Mouse (Mus musculus): ENCODE results near the gene Ankrd39.
A peak's percentile ranks its signal among the peaks of the same experiment; 100 is the strongest.

Ankrd39 gene

DNA sequence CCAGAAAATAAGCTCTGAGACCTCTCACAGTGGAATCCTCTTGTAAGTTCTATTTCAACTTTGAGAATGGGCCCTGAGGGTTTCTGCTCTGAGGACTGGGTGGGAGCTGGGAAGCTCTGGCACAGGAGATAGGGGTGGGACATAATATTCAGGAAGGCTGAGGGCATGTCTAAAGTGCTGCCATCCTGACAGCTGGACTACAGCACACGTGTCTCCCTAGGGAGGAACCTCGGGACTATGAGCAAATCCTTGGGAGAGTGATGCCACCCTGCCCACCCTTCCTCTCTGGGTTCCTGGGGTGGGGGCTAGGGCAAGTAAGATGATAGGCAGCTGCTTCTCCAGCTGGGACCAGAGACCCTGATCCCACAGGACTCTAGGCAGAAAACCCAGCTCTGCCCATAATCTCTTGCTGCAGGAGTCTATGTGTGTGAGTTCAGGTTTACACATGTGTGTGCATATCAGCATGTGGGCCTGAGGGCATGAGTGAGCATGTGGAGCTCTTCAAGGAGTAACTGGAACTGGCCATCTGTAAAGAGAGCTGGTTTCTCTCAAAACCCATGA, 25.0 kb upstream of the Ankrd39 start:
- DNase-seq, result no peak

DNA sequence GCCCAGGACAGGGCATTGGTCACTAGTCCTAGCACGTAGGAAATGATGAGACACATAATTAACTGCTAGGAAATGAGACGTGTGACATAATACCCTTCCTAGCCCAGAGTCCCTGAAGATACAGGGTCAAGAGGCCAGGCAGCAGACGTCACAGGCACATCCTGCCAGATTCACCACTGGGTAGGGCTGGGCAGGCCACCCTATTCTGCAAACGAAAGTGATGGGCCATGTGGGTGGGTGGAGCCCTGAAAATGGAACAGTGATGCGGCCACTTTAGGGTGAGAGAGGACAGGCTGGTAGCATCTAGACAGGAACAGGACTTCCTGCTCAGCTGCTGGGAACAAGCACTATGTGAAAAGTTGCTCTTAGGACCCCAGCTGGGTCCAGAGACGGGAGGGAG, 24.4 kb upstream of the Ankrd39 start:
- no peak for DNase-seq

DNA sequence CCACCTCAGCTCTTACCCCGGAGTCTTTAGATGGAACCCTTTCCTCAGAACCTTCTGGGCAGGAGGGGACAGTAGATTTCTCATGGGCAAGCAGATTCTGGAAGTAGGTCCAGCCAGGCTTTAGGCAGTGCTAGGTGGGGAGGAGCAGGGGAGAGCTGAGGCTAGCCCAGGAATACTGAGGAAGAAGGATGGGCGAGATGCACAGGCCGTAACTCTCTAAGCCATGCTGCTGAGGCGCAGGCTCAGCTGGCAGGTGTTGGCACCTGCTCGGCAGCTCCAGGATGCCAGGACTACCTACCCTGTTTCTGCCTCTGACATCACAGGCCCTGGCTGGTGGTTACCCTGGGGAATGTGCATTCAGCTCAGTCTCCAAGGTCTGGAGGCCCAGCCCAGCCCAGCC, 23.1 kb upstream of the Ankrd39 start:
- DNase-seq, result no peak

DNA sequence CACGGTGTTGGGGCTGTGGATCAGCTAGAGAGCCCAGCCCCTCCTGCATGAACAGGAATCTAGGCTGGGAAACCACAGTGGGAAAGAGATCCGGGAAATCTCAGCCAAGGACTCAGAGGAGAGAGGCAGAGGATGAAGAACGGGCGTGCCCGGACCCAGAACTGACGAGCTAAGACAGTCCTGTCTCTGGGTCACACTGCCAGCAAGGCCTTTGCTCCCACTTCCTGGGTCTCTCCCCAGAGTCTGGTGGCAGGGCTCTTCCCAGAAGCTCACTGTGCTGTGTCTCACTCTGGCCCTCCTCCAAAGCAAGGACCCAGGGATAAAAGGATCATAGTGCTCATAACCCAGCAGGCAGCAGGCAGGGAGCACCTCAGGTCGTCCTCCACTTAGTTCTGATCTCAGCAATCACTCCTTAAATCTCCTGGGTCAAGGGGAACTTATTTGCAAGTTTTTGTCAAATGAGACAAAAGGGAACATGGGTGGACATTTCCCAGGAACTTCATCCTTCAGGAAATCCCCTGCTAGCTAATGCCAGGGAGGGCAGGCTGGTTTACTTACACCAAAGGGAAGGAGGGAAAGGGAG, 22.5 kb upstream of the Ankrd39 start:
- no peak for DNase-seq

DNA sequence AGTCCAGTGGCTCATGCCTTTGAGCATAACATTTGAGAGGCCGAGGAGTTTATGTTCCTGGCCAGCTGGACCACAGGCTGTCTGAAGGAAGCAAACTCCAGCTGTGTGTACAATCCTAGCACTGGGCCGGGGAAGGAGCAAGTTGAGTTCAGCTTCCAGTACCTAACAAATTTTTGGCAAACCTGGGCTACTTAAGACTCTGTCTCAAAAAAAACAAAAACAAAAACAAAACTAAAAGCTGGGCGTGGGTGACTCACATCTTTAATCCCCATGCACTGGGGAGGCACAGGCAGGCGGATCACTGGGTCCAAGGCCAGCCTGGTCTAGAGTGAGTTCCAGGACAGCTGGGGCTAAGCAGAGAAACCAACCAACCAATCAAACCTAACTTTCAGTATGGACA, 21.5 kb upstream of the Ankrd39 start:
- no peak for DNase-seq

DNA sequence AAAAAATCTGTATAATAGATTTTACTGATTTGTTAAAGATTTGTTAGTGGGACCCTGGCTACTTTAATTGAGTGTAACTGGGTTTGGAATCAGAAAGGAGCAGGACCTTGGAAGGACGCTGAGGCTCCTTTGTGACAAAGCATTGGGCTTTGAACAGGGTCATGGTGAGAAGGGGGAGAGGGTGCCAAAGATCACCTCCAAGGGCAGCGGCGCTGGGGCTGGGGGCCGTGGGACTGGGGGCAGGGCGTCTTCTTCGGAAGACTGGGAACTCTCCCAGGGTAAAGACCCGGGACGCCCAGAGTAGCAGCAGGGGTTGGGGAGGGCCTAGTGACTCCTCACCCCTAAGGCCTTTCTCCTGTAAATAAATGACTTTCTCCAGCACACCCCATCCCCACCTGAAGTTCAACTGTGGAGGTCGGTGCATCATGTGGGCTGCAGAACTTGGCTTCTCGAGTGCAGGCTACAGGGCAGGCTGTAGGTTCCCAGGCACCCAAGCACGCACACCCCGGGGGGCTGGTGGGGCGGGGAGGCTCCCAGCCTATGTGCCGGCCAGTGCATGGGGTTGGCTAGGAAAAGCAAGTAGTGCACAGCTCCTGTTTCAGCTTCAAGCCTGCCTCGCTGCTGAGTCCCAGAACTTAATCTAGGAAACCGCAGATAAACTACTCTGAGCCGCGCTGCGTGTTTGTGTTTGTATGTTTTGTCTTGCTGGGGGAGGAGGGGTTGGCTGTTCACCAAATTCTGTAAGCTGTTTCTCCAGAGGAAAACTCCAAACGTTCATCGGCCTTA, 20.8 kb upstream of the Ankrd39 start:
- no peak for DNase-seq

DNA sequence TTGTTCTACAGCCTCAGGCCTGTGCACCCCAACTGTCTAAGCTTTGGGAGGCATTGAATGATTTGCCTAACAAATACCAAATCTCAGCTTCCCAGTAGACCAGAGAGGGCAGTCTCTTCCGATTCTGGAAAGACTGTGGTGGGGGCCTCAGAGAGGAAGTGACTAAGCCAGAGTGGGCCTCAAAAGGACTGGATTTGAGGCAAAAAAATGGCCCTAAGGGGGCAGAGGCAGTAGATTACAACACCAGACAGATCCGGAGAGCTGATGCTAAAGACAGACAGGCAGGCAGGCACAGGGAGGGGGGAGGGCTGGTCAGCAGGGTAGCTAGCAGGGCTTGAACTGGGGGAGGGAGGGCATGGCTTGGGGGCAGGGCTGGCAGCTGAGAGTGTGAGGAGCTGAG, 19.2 kb upstream of the Ankrd39 start:
- DNase-seq, result no peak

DNA sequence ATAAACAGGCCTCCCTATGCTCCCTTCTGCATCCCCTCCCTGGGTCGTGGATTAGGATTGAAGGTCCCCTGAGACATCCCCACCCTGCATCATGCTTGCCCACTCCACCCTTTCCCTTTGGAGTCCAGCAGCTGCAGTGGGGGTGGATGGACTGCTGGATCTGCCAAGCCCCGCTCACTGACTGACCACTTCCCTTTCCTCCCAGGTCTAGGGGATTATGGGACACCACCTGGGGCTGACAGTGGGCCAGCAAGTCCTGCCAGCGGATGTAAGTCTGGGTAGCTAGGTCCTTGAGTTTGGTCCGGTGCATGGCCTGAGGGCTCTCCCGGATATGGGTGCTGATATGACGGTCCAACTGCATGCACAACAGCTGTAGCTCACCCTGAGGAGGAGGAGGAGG, 16.9 kb upstream of the Ankrd39 start:
- no peak for DNase-seq

DNA sequence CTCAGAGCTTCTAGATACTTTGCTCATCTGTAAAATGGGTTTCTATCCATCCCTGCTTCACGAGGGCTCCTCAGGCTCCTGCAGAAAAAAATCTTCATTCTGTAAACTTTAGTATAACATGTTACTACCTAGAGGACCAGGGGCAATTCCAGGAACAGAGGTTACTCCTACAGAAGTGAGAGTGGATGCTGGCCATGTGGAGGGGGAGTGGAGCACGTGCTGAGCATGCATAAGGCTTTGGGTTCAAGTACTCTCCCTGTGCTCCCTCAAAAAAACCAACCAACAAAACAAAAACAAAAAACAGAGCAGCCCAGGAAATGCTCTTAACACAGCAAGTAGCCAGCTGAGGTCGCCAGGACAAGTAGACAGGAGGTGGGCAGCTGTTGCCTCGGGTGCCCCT, 16.4 kb upstream of the Ankrd39 start:
- no peak for DNase-seq

DNA sequence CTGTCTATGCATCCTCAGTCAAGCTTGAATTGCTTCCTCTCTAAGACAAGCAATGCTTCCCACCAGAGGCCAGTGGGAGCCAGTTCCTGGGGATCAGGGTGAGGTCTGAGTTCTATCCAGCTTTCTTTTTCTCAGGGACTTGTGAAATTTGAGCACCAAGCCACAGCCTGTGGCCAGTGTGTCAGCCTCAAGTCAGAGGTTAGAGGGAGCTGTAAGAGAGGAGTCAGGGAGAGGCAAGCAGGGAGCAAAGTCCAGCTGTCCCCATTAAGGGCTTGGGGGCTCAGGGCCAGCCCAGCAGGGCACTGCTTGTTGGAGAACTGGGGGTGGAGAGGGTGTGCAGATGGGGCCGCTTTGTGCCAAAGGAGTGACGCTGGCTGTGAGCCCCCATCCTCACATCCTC, 16.0 kb upstream of the Ankrd39 start:
- DNase-seq, result no peak

DNA sequence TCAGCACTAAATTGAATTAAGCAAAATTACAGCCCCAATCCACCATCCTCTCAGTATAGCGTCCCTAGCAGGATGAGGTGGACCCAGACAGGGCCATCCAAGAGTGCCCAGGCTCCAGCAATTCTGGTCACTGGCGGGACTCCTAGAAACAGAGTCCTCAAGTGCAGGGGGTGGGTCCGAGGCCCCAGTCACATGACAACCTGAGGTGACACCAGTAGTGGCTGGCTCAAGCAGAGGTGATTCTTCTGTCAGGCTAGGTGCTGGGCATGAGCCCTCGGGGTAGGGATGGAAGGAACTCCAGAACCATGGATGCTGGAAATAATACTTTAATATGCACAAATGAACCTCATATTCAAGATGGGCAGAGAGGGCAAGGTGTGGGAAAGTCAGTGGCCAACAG, 15.1 kb upstream of the Ankrd39 start:
- DNase-seq, result no peak

DNA sequence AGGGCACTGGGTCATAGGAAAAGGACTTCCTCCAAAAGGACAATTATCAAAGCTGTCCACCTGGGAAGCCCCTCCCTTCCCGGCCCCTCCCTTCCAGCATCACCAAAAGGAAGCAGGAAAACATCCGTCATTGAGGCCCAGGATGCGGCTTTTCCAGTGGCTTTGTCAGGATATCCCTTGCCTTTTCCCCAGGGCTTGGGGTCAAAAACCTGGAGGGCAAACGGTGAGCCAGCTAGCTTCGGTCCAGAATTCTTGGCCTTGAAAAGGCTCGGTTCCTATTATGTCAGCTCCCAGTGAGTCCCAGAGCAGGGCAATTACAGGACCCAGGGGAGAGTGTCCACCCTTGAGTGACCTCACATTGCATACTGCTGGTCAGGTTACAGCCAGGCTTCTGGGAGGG, 13.7 kb upstream of the Ankrd39 start:
- DNase-seq, result no peak

DNA sequence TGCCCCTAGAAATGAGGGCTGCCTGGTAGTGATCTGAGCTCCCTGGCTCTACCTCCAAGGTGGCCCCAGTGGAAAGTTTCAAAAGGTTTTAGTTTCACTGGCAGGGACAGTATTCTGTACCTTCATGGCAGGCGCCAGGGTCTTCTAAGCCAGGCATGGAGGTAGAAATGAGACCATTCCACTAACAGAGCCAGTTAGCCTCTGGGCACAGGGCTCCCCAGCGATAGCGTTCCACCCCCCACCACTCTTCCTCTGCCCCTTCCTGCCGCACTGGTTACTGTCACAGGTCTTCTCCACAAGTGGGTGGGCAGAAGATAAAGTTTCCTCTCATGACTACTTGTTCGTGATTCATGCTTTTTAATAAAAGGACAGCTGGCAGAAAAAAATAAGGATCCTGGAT, 12.6 kb upstream of the Ankrd39 start:
- DNase-seq, result no peak

DNA sequence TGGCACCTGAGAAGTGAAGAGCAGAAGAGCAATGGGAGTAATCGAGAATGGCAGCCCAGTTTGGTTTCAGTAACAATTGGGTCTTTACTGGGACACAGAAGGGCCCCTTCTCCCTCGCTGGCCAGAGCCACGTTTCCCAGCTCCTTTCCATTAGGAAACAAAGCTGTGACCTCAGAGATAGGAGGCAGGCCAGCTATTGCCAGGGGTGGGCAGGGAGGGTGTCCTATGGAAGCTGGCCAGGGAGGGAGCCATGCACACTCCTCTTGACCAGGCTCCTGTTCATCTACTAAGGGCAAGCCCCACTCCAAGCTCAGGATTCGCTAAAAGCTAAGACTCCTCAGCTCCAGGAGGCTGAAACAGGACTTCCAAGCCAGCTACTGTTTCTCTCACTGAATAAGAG, 12.0 kb upstream of the Ankrd39 start:
- peak; percentile 61 for DNase-seq

DNA sequence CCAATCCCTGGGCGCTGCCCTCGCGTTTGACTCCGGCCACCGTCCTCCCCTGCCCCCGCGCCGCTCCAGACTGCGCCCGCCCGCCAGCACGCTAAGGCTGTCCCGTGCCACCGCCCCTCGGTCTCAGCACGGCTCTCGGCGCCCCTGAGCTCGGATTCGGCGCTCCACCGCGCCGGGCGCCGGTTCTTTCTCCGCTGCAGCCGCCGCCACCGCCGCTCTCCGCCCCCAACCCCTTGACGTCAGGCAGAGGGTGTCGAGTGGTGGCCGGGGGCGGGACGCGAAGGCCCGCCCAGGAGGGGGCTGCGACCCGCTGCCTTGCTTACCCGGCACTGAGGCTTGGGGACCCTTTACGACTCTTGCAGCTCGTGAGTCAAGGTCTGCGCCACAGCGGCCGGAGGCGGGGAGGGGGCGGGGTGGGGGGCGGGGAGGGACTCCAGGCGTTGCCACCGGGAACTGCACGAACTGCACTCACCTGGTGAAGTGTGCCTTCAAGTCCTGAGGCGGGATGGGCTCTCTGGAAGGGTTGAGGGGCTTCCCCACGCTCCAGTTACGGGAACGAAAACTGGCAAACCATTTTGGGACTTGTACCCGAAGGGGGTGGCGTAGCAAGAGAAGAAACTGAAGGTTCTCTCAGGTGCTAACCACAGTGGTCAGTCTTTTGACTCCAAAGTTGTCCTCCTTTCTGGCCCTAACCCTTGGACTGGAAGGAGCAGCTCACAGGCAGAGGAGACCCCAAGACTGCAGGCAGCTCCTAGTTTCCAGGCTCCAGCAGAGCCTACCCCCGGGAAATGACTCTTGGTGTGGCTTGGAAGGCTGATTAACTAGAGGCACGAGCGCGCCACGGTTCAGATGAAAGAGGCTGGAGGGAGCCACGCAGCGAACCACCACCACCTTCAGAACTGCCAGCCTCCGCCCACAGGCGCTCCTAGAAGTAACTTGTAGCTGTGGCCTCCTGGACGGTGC, 11.1 kb upstream of the Ankrd39 start, which contains the start of gene Sema4c:
TSS of gene Sema4c (minus strand) at position 319 of the 963 bp plus-strand sequence.
- DNase-seq, result peak; percentile 88

DNA sequence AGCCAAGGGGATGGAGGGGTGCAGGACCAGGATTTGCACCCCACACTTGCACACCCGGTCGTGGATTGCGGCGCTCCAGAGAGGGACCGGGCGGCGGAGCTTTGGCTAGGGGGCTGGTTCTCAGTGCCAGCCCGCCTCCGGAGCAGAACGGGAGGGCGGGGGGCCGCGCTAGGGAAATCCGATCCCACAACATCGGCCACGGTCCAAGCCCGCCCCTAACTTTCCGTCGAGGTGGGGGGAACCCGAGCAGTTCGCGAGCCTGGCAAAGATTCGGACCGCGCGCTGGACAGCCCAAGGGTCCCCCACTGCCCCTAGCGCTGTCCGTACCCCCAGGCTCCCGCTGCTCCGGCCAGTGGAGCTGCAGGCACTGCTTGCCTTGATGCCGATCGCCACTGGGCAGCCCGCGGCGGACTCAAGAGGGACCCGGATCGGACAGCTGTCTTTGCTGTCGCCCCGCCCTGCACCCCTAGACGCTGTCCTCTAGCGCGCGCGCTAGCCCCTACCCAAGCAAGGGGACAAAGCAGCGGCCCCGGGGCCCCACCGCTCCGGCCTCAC, 10.3 kb upstream of the Ankrd39 start:
- peak; percentile 85 for DNase-seq

DNA sequence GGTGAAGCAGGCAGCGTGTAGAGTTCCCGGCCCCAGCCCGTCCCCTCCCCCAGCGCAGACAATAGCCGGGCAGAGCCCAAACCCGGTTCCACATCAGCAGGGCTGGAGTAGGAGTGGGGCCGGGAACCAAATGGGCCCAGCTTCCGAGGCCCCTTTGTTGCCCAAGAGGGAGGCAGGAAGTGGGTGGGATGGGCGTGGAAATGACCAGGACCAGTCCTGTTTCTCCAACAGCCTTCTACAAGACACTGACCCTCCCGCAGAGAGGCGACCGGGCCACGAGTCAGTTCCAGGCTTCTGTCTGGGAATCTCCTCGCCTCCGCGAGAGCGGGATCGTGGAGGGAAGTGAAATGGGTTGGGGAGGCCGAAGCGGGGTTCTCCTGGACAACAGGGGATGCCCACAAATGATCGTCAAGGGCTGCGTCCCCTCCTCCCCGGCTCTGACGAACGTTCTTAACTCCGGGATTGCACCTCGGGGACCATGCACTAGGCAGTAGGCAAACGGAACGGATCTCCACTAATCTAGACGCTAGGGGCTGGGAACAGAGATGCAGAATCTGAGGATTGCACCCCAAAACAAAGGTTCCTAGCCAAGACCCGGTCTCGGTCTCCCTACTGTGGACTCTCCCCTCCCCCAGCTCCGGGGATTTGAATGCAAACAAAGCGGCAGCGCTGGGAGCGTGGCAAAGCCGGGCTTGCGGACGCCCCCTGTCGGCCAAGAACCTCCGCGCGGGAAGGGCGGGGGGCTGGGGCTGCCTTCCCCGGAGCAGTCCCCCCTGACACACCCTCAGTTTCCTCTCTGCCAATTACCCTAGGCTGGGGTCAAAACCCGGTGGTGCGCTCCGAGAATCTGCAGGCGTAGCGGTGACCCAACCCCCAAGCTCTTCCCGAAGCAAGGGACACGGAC, 9.6 kb upstream of the Ankrd39 start:
- DNase-seq, result peak; percentile 94

DNA sequence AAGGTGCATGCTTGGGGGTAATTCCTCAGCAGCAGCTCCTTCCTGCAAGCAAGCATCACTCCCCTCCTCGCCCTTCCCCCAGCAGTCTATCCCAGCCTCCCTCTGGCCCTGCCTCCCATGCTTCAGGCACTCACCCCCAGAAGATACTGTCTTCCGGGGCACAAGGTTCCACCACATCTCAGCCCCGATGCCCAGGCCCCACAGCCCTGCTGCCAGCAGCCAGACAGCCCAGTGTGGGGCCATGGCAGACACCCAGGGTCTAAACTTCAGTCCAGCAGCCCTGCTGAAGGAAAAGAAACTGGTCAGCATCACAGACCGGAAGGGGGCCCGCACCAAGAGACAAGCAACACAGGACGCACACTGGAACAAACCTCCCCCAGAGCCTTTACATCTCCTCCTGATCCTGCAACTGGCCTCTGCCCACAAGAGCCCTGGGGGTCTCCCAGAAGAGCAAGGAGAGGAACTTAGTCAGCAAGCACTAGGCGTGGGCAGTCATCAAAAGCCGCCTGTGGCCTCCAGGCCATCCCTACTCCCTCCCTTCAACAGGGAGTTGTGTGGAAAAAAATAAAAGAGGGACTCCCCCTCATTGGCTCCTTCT, 8.7 kb upstream of the Ankrd39 start:
- no peak for DNase-seq

DNA sequence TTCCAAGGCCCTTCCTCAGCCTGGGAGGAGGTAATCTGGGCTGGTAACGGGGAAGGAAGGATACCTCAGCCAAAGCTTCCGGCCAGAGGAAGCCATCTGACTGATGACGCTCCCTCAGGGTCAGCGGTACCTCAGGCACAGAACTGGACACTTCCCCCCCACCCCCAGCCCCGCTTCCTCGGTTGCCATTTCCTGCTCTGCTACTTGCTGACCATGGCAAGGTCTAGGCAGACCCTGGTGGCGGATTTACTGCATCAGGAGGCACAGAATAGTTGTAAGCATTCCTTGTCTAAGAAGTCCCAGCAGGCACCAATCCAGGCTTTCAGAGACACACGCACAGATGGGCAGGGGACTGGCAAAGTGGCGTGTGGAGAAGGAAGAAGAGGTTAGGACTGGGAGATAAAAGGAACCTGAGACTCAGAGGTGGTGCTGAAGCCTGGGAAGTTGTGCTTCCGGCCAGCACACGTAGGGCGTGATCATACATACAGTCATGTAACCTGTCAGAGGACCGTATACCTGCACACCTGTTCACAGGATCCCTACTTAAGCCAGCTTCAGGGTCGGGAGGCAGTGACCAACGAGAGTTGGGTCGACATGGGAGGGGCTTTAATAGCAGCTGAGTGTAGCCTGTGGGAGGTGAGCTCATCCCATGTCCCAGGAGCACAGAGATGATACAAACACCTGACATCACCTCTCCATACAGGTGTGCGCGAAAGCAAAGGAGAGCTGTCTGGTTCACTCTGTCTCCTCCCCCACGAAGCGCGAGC, 7.6 kb upstream of the Ankrd39 start:
- no peak for DNase-seq

DNA sequence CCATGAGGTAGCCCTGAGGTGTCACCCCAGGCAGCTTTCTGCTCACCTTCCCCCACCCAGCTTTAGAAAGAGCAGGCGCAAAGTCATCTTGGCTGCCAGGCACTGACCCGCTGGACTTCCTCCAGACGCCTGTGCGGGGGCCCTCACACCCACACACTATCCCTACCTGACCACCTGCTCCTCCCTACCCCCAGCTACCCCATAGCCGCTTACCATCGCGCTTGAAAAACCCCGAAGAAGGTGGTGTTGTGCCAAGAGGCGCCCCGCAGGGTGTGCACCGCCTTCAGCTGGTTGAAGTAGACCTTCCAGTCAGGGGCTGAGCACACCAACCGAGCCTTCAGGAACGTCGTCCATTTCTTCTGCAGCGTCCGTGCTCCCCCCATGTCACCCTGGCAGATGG, 5.3 kb upstream of the Ankrd39 start:
- no peak for DNase-seq

DNA sequence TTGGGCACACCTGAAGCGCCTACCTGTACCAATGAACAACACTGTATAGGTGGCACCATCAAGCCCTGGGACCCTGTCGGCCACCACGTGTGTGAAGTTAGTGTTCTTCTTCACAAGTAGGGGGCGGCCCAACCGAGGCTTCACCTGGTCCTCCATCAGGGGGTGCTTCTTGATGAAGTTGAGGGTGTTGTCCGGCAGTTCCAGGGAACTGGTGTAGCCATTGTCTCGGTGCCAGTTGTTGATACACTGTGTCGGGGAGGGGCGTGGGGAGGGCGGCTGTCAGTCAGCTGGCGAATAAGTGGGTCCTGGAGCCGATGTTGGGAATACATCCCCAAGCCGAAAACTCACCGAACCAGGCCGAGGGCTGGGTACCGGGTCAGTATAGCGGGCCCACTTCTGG, 4.7 kb upstream of the Ankrd39 start:
- no peak for DNase-seq

Data from retina, postnatal 1 day (tissue).